Mouse (Mus musculus) C2C12 (cell line): ENCODE measurements around the gene Gm45618.

ENCODE experiments used
- CEBPB ChIP-seq: IDR thresholded peaks from one replicate; pipeline ENCODE4 v1.6.1; 2011; ENCODE audit warnings: low read depth, mild to moderate bottlenecking, control low read depth, moderate library complexity
- CTCF ChIP-seq: IDR thresholded peaks from one replicate; pipeline ENCODE4 v1.5.1; 2011; ENCODE audit not compliant: control insufficient read depth, insufficient read depth, insufficient read length
- FOSL1 ChIP-seq: IDR thresholded peaks from one replicate; pipeline ENCODE4 v1.8.0; 2011; ENCODE audit warnings: mild to moderate bottlenecking, low read length; ENCODE audit not compliant: poor library complexity, insufficient read depth, severe bottlenecking
- MAX ChIP-seq: IDR thresholded peaks from one replicate; pipeline ENCODE4 v1.6.1; 2011; ENCODE audit warnings: mild to moderate bottlenecking, control low read depth
- MYOG ChIP-seq: IDR thresholded peaks from one replicate; pipeline ENCODE4 v1.6.1; 2011; ENCODE audit not compliant: control insufficient read depth, insufficient read length; ENCODE audit errors: extremely low read depth
- USF1 ChIP-seq: IDR thresholded peaks from one replicate; pipeline ENCODE4 v1.6.1; 2011; ENCODE audit warnings: low read depth, mild to moderate bottlenecking, control low read depth, moderate library complexity

GRCm38 (mm10) chr7:142084395-142084794, 36.1 kb downstream of the Gm45618 start:
- TF ChIP-seq MYOG = no peak
- TF ChIP-seq CEBPB = no peak
- TF ChIP-seq CTCF = no peak
- no peak for TF ChIP-seq MAX
- no peak for TF ChIP-seq USF1
- TF ChIP-seq FOSL1 = no peak
